Mouse (Mus musculus): ENCODE measurements at regions not wholly inside any gene's neighbourhood (a gene's known extent, or its start where the extent isn't known, plus 50 kb on each side); places are given as distances from the start of the nearest gene placed in this dataset.

DNA sequence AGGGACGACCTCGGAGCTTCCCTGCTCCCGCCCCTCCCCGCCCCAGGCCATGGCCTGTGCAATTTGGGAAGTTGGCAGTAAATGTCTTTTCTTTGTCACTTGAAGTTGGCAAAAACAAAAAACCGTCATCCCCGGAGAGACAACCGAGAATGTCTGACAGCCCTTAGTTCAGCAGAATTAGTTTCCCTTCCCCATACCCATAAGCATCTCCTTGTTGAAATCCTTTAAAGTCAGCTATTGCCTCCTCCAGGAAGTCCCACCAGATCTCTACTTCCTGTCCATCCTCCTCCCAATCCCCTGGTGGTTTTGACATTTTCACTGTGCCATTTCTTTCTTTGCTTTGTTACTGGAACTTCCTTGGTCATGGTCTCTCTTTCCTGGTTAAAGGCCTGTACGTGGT lies 54.8 kb downstream of the Foxb1 start:
- H3K27ac ChIP-seq (replicated peaks): no peak overlapping the region
- no peaks in the 10 kb centered on the region for H3K27me3 ChIP-seq
- H3K4me3 ChIP-seq (replicated peaks): no peak overlapping the region
- H3K4me2 ChIP-seq (replicated peaks): no peak overlapping the region
- no peaks in the 10 kb centered on the region for H3K36me3 ChIP-seq
- 72% methylated on average over 8 of the region's 8 CpGs for WGBS
- H3K9ac ChIP-seq: no peak overlapping the region
- no peak for ATAC-seq (ENCODE audit: insufficient number of reproducible peaks, low FRiP score, low TSS enrichment, low read depth)
- no peaks in the 10 kb centered on the region for H3K9me3 ChIP-seq (replicated peaks)
- no peaks in the 10 kb centered on the region for H3K4me1 ChIP-seq

DNA sequence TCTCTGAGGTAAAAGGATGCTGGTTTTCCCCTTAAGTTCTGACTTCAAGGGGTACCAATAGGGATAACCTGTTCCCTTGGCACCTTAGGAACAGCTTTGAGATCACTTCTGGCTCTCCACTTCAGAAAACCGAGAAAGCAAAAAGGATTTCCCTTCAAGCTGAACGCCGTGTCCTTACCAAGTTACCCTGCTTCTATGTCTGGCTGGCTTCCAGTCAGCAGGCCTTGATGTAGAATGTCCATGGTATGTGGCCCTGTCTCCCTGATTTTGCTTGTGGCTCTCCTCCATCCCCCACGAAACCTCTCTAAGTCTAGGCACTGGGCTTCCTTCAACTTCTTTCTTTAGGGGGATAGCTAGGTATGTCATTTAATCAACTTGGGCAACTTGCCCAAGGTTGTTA lies 55.7 kb downstream of the Foxb1 start:
- ATAC-seq (ENCODE audit: insufficient number of reproducible peaks, low FRiP score, low TSS enrichment, low read depth): no peak
- no peak overlapping the region for H3K9ac ChIP-seq
- no peaks in the 10 kb centered on the region for H3K27me3 ChIP-seq
- H3K27ac ChIP-seq (replicated peaks): no peak overlapping the region
- no peaks in the 10 kb centered on the region for H3K36me3 ChIP-seq
- no peaks in the 10 kb centered on the region for H3K9me3 ChIP-seq (replicated peaks)
- WGBS: 53% methylated on average over 4 of the region's 4 CpGs
- H3K4me3 ChIP-seq (replicated peaks): no peak overlapping the region
- H3K4me1 ChIP-seq: no peaks in the 10 kb centered on the region
- no peak overlapping the region for H3K4me2 ChIP-seq (replicated peaks)

DNA sequence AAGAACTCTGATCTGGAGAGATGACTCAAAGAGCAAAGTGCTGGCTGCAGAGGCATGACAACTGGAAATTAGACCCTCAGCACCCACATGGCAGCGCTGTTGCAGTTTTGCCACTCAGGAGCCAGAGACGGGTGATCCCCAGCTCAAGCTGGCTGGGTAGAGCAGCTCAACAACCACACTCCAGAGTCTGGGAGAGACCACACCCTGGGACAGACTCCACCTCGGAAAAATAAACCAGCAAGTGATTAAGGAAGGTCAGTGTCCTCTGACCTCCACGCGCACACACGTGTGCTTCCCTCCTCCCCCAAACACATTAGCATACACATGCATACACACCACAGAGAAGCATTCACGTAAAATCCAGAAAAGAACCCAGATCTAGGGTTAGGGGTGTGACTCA lies 57.0 kb downstream of the Foxb1 start:
- no peaks in the 10 kb centered on the region for H3K27me3 ChIP-seq
- H3K9ac ChIP-seq: no peak overlapping the region
- H3K4me3 ChIP-seq (replicated peaks): no peak overlapping the region
- WGBS: 66% methylated on average over 7 of the region's 7 CpGs
- H3K36me3 ChIP-seq: no peaks in the 10 kb centered on the region
- no peaks in the 10 kb centered on the region for H3K9me3 ChIP-seq (replicated peaks)
- H3K27ac ChIP-seq (replicated peaks): no peak overlapping the region
- ATAC-seq (ENCODE audit: insufficient number of reproducible peaks, low FRiP score, low TSS enrichment, low read depth): no peak
- no peaks in the 10 kb centered on the region for H3K4me1 ChIP-seq
- no peak overlapping the region for H3K4me2 ChIP-seq (replicated peaks)

DNA sequence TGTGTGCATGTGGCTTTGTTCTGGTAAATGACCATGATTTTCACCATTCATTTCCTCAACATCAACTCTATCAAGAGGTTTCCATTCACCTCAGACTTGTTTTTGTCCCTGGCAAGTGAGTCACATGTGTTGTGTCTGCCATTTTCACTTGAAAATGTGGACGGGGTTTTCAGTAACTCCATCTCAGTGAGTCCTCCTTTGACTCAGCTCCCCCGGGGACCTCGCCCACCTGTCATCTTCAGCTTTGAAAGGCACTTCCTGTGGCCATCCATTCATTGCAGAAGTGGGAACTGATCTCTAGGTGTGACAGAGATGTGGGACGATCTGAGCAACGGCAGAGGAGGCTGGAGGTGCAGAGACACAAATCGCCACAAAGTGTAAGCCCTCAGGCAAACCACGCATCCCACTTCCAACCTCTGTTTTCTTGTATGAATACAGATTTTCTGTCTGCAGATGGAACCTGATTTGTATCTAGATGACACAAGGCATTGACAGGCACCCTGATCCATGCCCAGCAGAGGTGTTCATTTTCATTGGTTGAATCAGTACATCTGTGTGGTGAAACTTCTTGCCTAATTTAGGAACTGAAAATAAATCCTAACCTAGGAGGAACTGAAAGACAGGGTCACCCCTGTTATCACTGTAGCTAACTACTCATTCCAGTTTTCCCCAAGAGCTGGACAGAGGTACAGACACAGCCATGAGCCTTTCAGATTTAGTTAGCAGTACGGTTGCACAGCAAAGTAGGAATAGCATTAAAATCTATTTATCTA lies 58.4 kb downstream of the Foxb1 start:
- Histone ChIP-seq H3K4me1 (no peaks in the 10 kb centered on the region), H3K4me2 (replicated peaks) (no peak overlapping the region), H3K27me3 (no peaks in the 10 kb centered on the region), H3K27ac (replicated peaks) (no peak overlapping the region), H3K4me3 (replicated peaks) (no peak overlapping the region), H3K36me3 (no peaks in the 10 kb centered on the region), H3K9me3 (replicated peaks) (no peaks in the 10 kb centered on the region), H3K9ac (no peak overlapping the region)
- ATAC-seq (ENCODE audit: insufficient number of reproducible peaks, low FRiP score, low TSS enrichment, low read depth): no peak
- WGBS: 74% methylated on average over 8 of the region's 8 CpGs

DNA sequence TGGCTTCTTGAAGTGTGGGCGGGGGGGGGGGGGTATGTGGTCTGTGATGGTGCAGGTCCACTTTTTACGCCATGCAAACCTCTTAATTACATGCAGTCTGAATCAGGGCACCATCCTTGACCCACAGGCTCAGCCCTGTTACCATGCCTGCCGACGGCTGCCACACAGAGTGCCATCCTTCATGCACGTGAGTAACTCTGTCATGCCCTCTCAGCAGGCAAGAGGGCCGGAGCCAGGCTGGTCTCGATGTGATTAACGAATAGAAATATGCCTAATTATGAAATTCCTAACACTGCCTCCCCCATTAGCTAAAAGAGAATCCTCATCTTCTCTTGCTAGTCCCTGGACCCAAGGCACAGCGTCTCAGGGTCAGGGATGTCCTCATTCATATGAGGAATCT lies 60.0 kb downstream of the Foxb1 start:
- Histone ChIP-seq H3K4me3 (replicated peaks) (no peak overlapping the region), H3K9ac (no peak overlapping the region), H3K9me3 (replicated peaks) (no peaks in the 10 kb centered on the region), H3K27ac (replicated peaks) (no peak overlapping the region), H3K36me3 (no peaks in the 10 kb centered on the region), H3K4me2 (replicated peaks) (no peak overlapping the region), H3K4me1 (no peaks in the 10 kb centered on the region), H3K27me3 (no peaks in the 10 kb centered on the region)
- WGBS: 78% methylated on average over 9 of the region's 9 CpGs
- no peak for ATAC-seq (ENCODE audit: insufficient number of reproducible peaks, low FRiP score, low TSS enrichment, low read depth)

DNA sequence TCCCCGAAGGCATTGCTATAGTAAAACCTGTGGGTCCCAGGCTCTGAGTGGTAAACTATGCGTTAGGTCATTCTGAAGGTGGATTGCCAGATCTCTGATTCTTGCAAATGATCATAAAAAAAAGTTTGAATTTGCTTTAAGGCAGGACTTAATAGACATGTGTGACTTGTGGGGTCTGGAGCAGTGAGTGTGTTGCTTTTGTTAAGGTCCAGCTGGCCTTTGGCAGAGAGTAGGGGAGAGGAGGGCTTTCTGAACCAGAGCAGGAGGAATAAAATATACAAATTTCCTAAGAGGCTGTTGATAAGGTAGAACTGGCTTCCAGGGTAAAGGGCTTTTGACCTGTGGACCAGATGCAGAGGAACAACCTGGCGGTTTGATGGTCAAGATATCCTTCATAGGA lies 69.0 kb downstream of the Foxb1 start:
- H3K9ac ChIP-seq: no peak overlapping the region
- ATAC-seq (ENCODE audit: insufficient number of reproducible peaks, low FRiP score, low TSS enrichment, low read depth): no peak
- no peak overlapping the region for H3K27ac ChIP-seq (replicated peaks)
- H3K4me3 ChIP-seq (replicated peaks): no peak overlapping the region
- H3K36me3 ChIP-seq: no peaks in the 10 kb centered on the region
- no peaks in the 10 kb centered on the region for H3K9me3 ChIP-seq (replicated peaks)
- H3K27me3 ChIP-seq: no peaks in the 10 kb centered on the region
- no peak overlapping the region for H3K4me2 ChIP-seq (replicated peaks)
- 83% methylated on average over 3 of the region's 3 CpGs for WGBS
- H3K4me1 ChIP-seq: no peaks in the 10 kb centered on the region

DNA sequence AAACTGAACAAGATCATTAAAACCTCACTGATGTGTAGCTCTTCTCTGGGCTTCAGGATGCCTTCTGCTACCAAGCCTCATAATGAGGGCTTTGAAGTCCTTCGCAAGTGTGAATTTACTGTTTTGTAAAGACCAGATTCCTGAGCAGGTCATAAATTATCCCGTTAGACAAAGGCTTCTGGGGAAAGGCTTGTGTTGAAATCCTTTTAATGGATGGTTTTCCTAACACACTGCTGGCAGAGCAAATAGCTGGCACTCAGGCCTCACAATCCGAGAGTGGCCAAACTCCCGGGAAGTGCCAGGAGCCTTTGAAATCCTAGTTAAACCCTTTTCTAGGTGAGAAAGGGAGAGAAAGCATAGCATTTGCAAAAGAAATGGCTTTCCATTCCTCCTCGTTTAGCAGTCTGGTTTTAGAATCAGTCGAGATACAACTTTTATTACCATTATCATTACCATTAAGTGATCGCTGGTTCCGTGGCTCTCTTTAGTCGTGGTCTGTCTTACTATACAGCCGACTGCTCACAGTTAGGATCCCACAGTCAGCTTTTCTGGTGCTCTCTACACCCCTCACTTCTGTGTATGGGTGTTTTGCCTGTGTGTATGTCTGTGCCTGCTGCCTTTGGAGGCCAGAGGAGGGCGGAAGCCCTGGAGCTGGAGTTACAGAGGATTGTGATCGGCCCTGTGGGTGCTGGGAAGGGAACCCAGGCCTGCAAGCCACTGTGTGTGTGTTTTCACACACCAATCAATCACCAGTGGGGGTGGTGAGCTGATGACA lies 73.2 kb downstream of the Foxb1 start:
- H3K4me1 ChIP-seq: no peaks in the 10 kb centered on the region
- no peaks in the 10 kb centered on the region for H3K9me3 ChIP-seq (replicated peaks)
- no peak overlapping the region for H3K4me3 ChIP-seq (replicated peaks)
- H3K27me3 ChIP-seq: no peaks in the 10 kb centered on the region
- no peak for ATAC-seq (ENCODE audit: insufficient number of reproducible peaks, low FRiP score, low TSS enrichment, low read depth)
- no peaks in the 10 kb centered on the region for H3K36me3 ChIP-seq
- no peak overlapping the region for H3K9ac ChIP-seq
- no peak overlapping the region for H3K4me2 ChIP-seq (replicated peaks)
- 59% methylated on average over 12 of the region's 12 CpGs for WGBS
- H3K27ac ChIP-seq (replicated peaks): no peak overlapping the region

DNA sequence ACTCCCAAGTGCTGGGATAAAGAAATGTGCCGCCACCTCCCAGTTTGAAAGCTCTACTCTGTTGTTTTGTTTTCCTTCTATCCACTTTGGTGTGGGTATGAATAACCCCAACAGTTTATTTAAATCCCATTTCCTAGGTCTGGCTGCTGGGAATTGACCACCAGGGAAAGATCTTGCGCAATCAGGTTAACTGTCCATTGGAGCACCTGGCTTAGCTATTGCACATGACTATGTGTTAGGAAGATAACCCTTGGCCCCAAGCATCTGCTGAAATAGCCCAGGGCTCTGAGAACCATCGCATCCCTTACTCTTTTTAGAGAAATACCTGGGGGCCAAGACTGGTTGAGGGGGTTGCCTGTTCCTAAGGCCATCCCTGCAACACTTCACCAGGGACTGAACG lies 74.0 kb downstream of the Foxb1 start:
- Histone ChIP-seq H3K4me1 (no peaks in the 10 kb centered on the region), H3K36me3 (no peaks in the 10 kb centered on the region)
- WGBS: 79% methylated on average over 4 of the region's 4 CpGs

DNA sequence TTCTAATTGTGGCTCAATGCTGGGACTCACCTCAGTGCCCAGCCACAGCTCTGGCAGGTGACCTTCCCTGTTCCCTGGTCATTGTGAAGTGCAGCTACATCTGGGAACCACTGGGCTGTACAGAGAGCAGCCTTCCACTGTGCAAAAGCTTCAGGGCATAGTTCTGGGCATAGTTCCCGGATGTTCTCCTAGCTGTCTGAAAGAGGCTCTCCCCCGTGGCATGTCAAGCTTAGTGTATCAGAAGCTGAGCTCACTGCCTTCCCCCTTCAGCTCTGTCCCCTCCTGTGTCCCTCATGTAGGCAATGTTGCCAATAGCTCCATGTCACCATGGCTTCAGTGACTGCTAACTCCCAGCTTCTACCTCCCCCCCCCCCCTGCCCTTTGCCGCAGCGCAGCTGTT lies 75.1 kb downstream of the Foxb1 start:
- ATAC-seq (ENCODE audit: insufficient number of reproducible peaks, low FRiP score, low TSS enrichment, low read depth): no peak
- no peaks in the 10 kb centered on the region for H3K9me3 ChIP-seq (replicated peaks)
- no peak overlapping the region for H3K4me3 ChIP-seq (replicated peaks)
- H3K9ac ChIP-seq: no peak overlapping the region
- H3K27me3 ChIP-seq: no peaks in the 10 kb centered on the region
- 56% methylated on average over 4 of the region's 4 CpGs for WGBS
- H3K36me3 ChIP-seq: no peaks in the 10 kb centered on the region
- H3K4me2 ChIP-seq (replicated peaks): no peak overlapping the region
- H3K4me1 ChIP-seq: no peaks in the 10 kb centered on the region
- no peak overlapping the region for H3K27ac ChIP-seq (replicated peaks)

More for the DNA sequence above, 74.0 kb downstream of the Foxb1 start:
- no peaks in the 10 kb centered on the region for H3K27me3 ChIP-seq
- H3K9ac ChIP-seq: no peak overlapping the region
- no peak overlapping the region for H3K4me2 ChIP-seq (replicated peaks)
- H3K27ac ChIP-seq (replicated peaks): no peak overlapping the region
- H3K9me3 ChIP-seq (replicated peaks): no peaks in the 10 kb centered on the region
- H3K4me3 ChIP-seq (replicated peaks): no peak overlapping the region
- no peak for ATAC-seq (ENCODE audit: insufficient number of reproducible peaks, low FRiP score, low TSS enrichment, low read depth)

DNA sequence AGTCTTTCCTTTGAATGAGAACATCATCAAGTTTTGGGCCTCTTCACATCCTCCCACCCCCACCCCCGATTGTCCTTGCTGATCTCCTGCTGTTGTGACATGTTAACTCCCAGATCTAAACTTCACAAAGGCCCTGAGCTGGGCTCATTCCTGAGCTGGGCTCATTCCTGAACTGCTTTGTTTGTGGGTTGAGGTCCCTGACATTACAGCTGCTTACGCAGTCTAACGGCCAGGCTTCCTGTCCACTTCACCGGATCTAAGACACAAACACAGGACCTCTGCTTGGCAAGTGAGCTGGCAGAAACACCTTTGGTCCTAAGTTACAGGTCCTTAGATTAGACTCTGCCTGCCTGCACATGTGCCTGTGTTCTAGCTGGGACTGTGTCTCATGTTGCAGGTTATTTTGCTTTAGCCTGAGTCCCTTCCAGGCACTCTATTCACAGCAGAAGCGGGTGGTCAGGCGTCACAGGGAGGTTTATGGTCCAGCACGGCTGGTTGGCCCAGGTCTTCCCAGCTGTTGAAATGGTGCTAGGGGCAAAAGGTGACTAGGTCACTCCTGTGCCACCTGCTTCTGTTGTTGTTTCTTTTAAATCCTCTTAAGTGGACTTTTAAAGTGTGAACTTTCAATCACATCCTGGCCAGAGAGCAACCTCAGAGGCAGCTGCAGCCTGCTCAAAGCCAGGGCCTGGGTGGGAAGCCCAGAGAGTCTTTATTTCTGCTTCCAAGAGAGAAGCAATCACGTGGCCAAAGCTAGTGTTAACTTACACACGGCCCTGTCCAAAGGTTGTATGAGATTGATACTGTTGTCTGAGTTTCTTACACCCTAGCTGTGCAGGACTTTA lies 79.1 kb downstream of the Foxb1 start:
- WGBS: 31% methylated on average over 9 of the region's 9 CpGs
- no peak overlapping the region for H3K4me2 ChIP-seq (replicated peaks)
- H3K27ac ChIP-seq (replicated peaks): no peak overlapping the region
- no peaks in the 10 kb centered on the region for H3K27me3 ChIP-seq
- no peaks in the 10 kb centered on the region for H3K9me3 ChIP-seq (replicated peaks)
- no peak for ATAC-seq (ENCODE audit: insufficient number of reproducible peaks, low FRiP score, low TSS enrichment, low read depth)
- H3K9ac ChIP-seq: no peak overlapping the region
- no peaks in the 10 kb centered on the region for H3K36me3 ChIP-seq
- H3K4me1 ChIP-seq: no peaks in the 10 kb centered on the region
- H3K4me3 ChIP-seq (replicated peaks): no peak overlapping the region

DNA sequence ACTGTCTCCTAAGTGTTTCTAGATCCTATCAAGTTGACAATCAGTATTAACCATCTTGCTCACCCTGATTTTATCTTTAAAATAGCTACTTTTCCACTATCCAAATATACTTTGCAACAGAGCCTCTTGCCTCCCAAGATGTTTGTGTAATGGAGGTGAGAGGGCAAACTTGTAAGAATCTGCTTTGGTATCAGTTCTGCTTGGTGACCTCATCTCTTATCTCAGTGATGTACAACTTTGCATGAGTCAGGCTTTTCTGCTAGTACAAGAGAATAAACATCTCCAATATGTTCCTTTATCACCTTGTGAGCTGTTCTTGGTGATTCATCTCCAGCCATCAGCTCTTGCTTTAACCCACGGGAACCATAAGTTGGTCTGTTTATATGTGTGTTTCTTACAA lies 82.1 kb downstream of the Foxb1 start:
- H3K27me3 ChIP-seq: no peaks in the 10 kb centered on the region
- no peak overlapping the region for H3K9ac ChIP-seq
- H3K4me2 ChIP-seq (replicated peaks): no peak overlapping the region
- H3K4me1 ChIP-seq: no peaks in the 10 kb centered on the region
- H3K4me3 ChIP-seq (replicated peaks): no peak overlapping the region
- no peaks in the 10 kb centered on the region for H3K9me3 ChIP-seq (replicated peaks)
- 89% methylated on average over 1 of the region's 1 CpGs for WGBS
- no peak for ATAC-seq (ENCODE audit: insufficient number of reproducible peaks, low FRiP score, low TSS enrichment, low read depth)
- no peaks in the 10 kb centered on the region for H3K36me3 ChIP-seq
- H3K27ac ChIP-seq (replicated peaks): no peak overlapping the region
